Mouse (Mus musculus): ENCODE data around the gene Rgs14. TPM values are rescaled to one million over a fixed set of nuclear protein-coding genes. Genes with fewer than 3 reads are reported as not detected.
A peak's percentile ranks its signal among the peaks of the same experiment; 100 is the strongest.

Rgs14 gene
- total RNA-seq, 1 experiment: 0.62 TPM

DNA sequence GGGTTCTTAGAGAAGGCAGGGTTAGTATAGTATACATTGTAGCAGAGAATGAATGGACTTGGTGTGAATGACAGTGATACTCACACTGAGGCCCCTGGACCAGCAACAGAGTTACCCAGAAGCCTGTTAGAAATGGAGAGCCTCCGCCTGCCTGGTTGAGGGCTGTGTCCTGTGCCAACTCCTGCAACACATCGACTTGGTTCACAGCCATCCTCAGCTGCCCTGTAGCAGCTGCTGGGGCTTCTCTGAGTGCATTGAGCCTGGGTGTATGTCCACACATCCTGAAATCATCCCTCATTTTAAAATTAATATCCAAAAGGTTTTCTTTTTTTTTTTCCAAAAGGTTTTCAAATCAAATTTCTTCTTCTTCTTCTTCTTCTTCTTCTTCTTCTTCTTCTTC lies 6.3 kb downstream of the Rgs14 start:
- no peaks in the 10 kb centered on the region for H3K9me3 ChIP-seq (ENCODE audit: control insufficient read depth, insufficient read depth, low read depth, low read length)
- in situ Hi-C loops (cut with MboI; ENCODE audit: low sequenced_read_pairs in 2 of 2, unreplicated experiment in 2 of 2): no loop called here
- no peak for DNase-seq (ENCODE audit: low read depth, low spot score)
- no peaks in the 10 kb centered on the region for H3K36me3 ChIP-seq (ENCODE audit: control insufficient read depth, insufficient read depth, low read length, poor library complexity, severe bottlenecking)
- no peak overlapping the region for H3K9ac ChIP-seq (ENCODE audit: insufficient read depth, low read depth, low read length, poor library complexity, severe bottlenecking)
- no peak overlapping the region for H3K27ac ChIP-seq (ENCODE audit: insufficient read depth, low read depth, low read length, poor library complexity, severe bottlenecking)
- peaks cover 0 to 5% of the 10 kb centered on the region in 2 experiments; a peak in 1 of 4 replicates for H3K4me1 ChIP-seq (ENCODE audit: control insufficient read depth in 2 of 2, insufficient read depth in 2 of 2, low read length in 2 of 2, poor library complexity in 1 of 2)
- no peak overlapping the region for H3K4me3 ChIP-seq (ENCODE audit: insufficient read depth in 1 of 2, low read depth in 1 of 2, low read length in 2 of 2, poor library complexity in 1 of 2, severe bottlenecking in 1 of 2)
- TF ChIP-seq CHD2 (IDR thresholded peaks at IDR 0.05; ENCODE audit: low read depth, low read length) (no peak), HCFC1 (IDR thresholded peaks at IDR 0.05; ENCODE audit: borderline replicate concordance, insufficient read depth, low read length) (no peak), MAFK (IDR thresholded peaks at IDR 0.05; ENCODE audit: insufficient read depth, low read depth, low read length) (no peak), ZNF384 (IDR thresholded peaks at IDR 0.05; ENCODE audit: low read depth, low read length) (no peak), ZC3H11A (IDR thresholded peaks at IDR 0.05; ENCODE audit: borderline replicate concordance, low read depth, low read length) (no peak)

DNA sequence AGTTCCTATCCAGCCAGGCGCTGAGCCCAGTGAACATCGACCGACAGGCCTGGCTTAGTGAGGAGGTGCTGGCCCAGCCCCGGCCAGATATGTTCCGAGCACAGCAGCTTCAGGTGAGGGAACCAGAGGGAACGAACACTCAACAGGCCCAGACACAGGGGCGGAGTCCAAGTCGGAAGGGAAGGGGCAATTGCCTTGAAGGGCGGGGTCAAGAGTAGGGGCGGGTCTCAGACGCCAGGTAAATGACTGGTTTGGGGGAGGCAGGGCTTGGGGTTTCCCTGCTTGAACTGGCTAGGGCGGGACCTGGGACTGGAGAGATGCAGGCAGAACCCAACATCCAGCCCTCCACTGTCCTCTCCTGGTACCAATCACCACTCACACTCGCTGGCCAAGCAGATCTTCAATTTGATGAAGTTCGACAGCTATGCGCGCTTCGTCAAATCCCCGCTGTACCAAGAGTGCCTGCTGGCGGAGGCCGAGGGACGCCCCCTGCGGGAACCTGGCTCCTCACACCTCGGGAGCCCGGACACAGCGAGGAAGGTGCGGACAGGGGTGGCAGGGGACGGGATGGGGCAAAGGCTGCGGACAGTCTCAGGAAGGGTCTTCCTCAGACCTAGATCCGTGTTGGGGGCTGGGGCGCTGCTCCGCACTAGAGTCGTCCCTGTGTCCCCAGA lies 9.5 kb downstream of the Rgs14 start:
- Histone ChIP-seq H3K4me1 (ENCODE audit: control insufficient read depth in 2 of 2, insufficient read depth in 2 of 2, low read length in 2 of 2, poor library complexity in 1 of 2) (peaks cover 0 to 13% of the 10 kb centered on the region in 2 experiments; a peak in 2 of 4 replicates), H3K36me3 (ENCODE audit: control insufficient read depth, insufficient read depth, low read length, poor library complexity, severe bottlenecking) (no peaks in the 10 kb centered on the region), H3K4me3 (ENCODE audit: insufficient read depth in 1 of 2, low read depth in 1 of 2, low read length in 2 of 2, poor library complexity in 1 of 2, severe bottlenecking in 1 of 2) (peak overlapping the region; percentile 57 to 62), H3K9ac (ENCODE audit: insufficient read depth, low read depth, low read length, poor library complexity, severe bottlenecking) (peak overlapping the region; percentile 23; the same call in 1 of the 2 replicates), H3K27ac (ENCODE audit: insufficient read depth, low read depth, low read length, poor library complexity, severe bottlenecking) (no peak overlapping the region), H3K9me3 (ENCODE audit: control insufficient read depth, insufficient read depth, low read depth, low read length) (no peaks in the 10 kb centered on the region)
- TF ChIP-seq ZNF384 (IDR thresholded peaks at IDR 0.05; ENCODE audit: low read depth, low read length) (no peak), CHD2 (IDR thresholded peaks at IDR 0.05; ENCODE audit: low read depth, low read length) (no peak), ZC3H11A (IDR thresholded peaks at IDR 0.05; ENCODE audit: borderline replicate concordance, low read depth, low read length) (no peak), MAFK (IDR thresholded peaks at IDR 0.05; ENCODE audit: insufficient read depth, low read depth, low read length) (no peak), HCFC1 (IDR thresholded peaks at IDR 0.05; ENCODE audit: borderline replicate concordance, insufficient read depth, low read length) (no peak)
- in situ Hi-C loops (cut with MboI; ENCODE audit: low sequenced_read_pairs in 2 of 2, unreplicated experiment in 2 of 2): no loop called here
- peak; percentile 81 for DNase-seq (ENCODE audit: low read depth, low spot score)

DNA sequence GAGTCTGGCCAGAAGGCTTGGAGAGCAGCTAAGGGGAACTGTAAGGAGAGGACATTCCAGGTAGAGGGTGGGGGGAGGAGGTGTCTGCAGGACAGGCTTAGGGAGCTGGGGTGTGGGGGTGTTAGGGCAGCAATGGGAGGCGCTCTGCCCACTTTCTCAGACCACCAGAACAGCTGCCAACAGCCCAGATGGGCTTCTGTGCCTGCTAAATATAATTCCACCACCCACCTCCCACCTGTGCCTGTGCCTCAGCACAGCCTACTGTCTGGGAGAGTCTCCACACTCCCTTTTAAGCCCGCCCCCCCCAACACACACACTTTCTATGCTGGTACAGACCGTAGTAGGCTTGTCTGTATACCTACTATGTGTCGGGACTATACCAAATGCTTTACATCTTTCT lies 12.3 kb downstream of the Rgs14 start:
- Histone ChIP-seq H3K9ac (ENCODE audit: insufficient read depth, low read depth, low read length, poor library complexity, severe bottlenecking) (no peak overlapping the region), H3K9me3 (ENCODE audit: control insufficient read depth, insufficient read depth, low read depth, low read length) (no peaks in the 10 kb centered on the region), H3K27ac (ENCODE audit: insufficient read depth, low read depth, low read length, poor library complexity, severe bottlenecking) (no peak overlapping the region), H3K4me1 (ENCODE audit: control insufficient read depth in 2 of 2, insufficient read depth in 2 of 2, low read length in 2 of 2, poor library complexity in 1 of 2) (peaks cover 0 to 13% of the 10 kb centered on the region in 2 experiments; a peak in 2 of 4 replicates), H3K36me3 (ENCODE audit: control insufficient read depth, insufficient read depth, low read length, poor library complexity, severe bottlenecking) (no peaks in the 10 kb centered on the region), H3K4me3 (ENCODE audit: insufficient read depth in 1 of 2, low read depth in 1 of 2, low read length in 2 of 2, poor library complexity in 1 of 2, severe bottlenecking in 1 of 2) (no peak overlapping the region)
- DNase-seq (ENCODE audit: low read depth, low spot score): no peak
- in situ Hi-C loops (cut with MboI; ENCODE audit: low sequenced_read_pairs in 2 of 2, unreplicated experiment in 2 of 2): no loop called here
- TF ChIP-seq HCFC1 (IDR thresholded peaks at IDR 0.05; ENCODE audit: borderline replicate concordance, insufficient read depth, low read length) (no peak), ZNF384 (IDR thresholded peaks at IDR 0.05; ENCODE audit: low read depth, low read length) (no peak), MAFK (IDR thresholded peaks at IDR 0.05; ENCODE audit: insufficient read depth, low read depth, low read length) (no peak), ZC3H11A (IDR thresholded peaks at IDR 0.05; ENCODE audit: borderline replicate concordance, low read depth, low read length) (no peak), CHD2 (IDR thresholded peaks at IDR 0.05; ENCODE audit: low read depth, low read length) (no peak)

DNA sequence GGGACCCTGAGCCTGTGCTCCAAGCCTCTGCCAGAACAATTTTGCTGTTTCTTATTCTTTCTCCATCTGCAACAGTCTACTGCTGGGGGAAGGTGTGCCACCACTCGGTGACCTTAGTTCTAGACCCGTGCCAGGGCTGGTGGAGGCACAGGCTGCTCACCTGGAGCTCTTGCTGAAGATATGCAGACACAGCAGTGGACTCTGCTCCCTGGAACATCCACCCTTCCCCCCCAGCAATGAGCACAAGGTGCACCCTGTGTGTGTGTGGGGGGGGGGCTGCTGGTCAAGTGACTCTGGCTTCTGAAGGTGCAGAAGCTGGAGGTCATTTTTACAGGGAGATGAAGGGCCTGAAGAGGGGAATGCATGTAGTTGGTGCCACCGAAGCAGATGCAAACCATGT lies 21.1 kb downstream of the Rgs14 start:
- Histone ChIP-seq H3K27ac (ENCODE audit: insufficient read depth, low read depth, low read length, poor library complexity, severe bottlenecking) (no peak overlapping the region), H3K36me3 (ENCODE audit: control insufficient read depth, insufficient read depth, low read length, poor library complexity, severe bottlenecking) (no peaks in the 10 kb centered on the region), H3K4me3 (ENCODE audit: insufficient read depth in 1 of 2, low read depth in 1 of 2, low read length in 2 of 2, poor library complexity in 1 of 2, severe bottlenecking in 1 of 2) (no peak overlapping the region), H3K9ac (ENCODE audit: insufficient read depth, low read depth, low read length, poor library complexity, severe bottlenecking) (no peak overlapping the region), H3K9me3 (ENCODE audit: control insufficient read depth, insufficient read depth, low read depth, low read length) (no peaks in the 10 kb centered on the region), H3K4me1 (ENCODE audit: control insufficient read depth in 2 of 2, insufficient read depth in 2 of 2, low read length in 2 of 2, poor library complexity in 1 of 2) (no peaks in the 10 kb centered on the region; a peak in 1 of 4 replicates)
- DNase-seq (ENCODE audit: low read depth, low spot score): no peak
- in situ Hi-C loops (cut with MboI; ENCODE audit: low sequenced_read_pairs in 2 of 2, unreplicated experiment in 2 of 2): no loop called here
- TF ChIP-seq MAFK (IDR thresholded peaks at IDR 0.05; ENCODE audit: insufficient read depth, low read depth, low read length): no peak
- no peak for TF ChIP-seq ZNF384 (IDR thresholded peaks at IDR 0.05; ENCODE audit: low read depth, low read length)
- TF ChIP-seq ZC3H11A (IDR thresholded peaks at IDR 0.05; ENCODE audit: borderline replicate concordance, low read depth, low read length): no peak
- TF ChIP-seq CHD2 (IDR thresholded peaks at IDR 0.05; ENCODE audit: low read depth, low read length): no peak
- no peak for TF ChIP-seq HCFC1 (IDR thresholded peaks at IDR 0.05; ENCODE audit: borderline replicate concordance, insufficient read depth, low read length)
